Mouse (Mus musculus): ENCODE data around the gene Vezf1. TPM values are rescaled to one million over a fixed set of nuclear protein-coding genes. Genes with fewer than 3 reads are reported as not detected.
A peak's percentile ranks its signal among the peaks of the same experiment; 100 is the strongest.

The Vezf1 gene
- polyA plus RNA-seq, 1 experiment, result 14.2 TPM

GRCm38 (mm10) chr11:88052638-88053037 is 15.4 kb upstream of the Vezf1 start:
- H3K4me1 ChIP-seq (ENCODE audit: control insufficient read depth, insufficient read depth, insufficient read length), result peaks cover 3% of the 10 kb centered on the region; the same call in 1 of the 2 replicates
- no peak overlapping the region for H3K27ac ChIP-seq (ENCODE audit: insufficient read depth, low read length)
- H3K27me3 ChIP-seq (ENCODE audit: control insufficient read depth, insufficient read depth, low read length), result no peaks in the 10 kb centered on the region
- WGBS, result 90% methylated on average over 4 of the region's 4 CpGs
- TF ChIP-seq CTCF (IDR thresholded peaks at IDR 0.05; ENCODE audit: extremely low read depth, insufficient read depth, insufficient read length, insufficient replicate concordance), result no peak
- no peak for TF ChIP-seq POLR2A (IDR thresholded peaks at IDR 0.05; ENCODE audit: low read depth, low read length)
- H3K4me3 ChIP-seq (ENCODE audit: extremely low read depth, insufficient read depth, insufficient read length), result no peak overlapping the region
- H3K36me3 ChIP-seq (ENCODE audit: control insufficient read depth, insufficient read depth, low read length), result peaks cover 13% of the 10 kb centered on the region
- no peak for DNase-seq (ENCODE audit: low read depth in 1 of 2, low spot score in 2 of 2)

- Histone ChIP-seq H3K27ac (ENCODE audit: insufficient read depth, low read length) (no peak overlapping the region), H3K4me3 (ENCODE audit: extremely low read depth, insufficient read depth, insufficient read length) (no peak overlapping the region), H3K36me3 (ENCODE audit: control insufficient read depth, insufficient read depth, low read length) (peaks cover 13% of the 10 kb centered on the region), H3K27me3 (ENCODE audit: control insufficient read depth, insufficient read depth, low read length) (no peaks in the 10 kb centered on the region), H3K4me1 (ENCODE audit: control insufficient read depth, insufficient read depth, insufficient read length) (peaks cover 3% of the 10 kb centered on the region; the same call in 1 of the 2 replicates)
- TF ChIP-seq CTCF (IDR thresholded peaks at IDR 0.05; ENCODE audit: extremely low read depth, insufficient read depth, insufficient read length, insufficient replicate concordance) (no peak), POLR2A (IDR thresholded peaks at IDR 0.05; ENCODE audit: low read depth, low read length) (no peak)
- 73% methylated on average over 3 of the region's 3 CpGs for WGBS
- no peak for DNase-seq (ENCODE audit: low read depth in 1 of 2, low spot score in 2 of 2)
Measured at GRCm38 (mm10) chr11:88053821-88054220, 14.3 kb upstream of the Vezf1 start.

GRCm38 (mm10) chr11:88054589-88054988 is 13.5 kb upstream of the Vezf1 start:
- no peaks in the 10 kb centered on the region for H3K4me1 ChIP-seq (ENCODE audit: control insufficient read depth, insufficient read depth, insufficient read length)
- H3K27me3 ChIP-seq (ENCODE audit: control insufficient read depth, insufficient read depth, low read length), result no peaks in the 10 kb centered on the region
- H3K36me3 ChIP-seq (ENCODE audit: control insufficient read depth, insufficient read depth, low read length), result peaks cover 10% of the 10 kb centered on the region
- peak in 1 of 2 experiments; percentile 54 for DNase-seq (ENCODE audit: low read depth in 1 of 2, low spot score in 2 of 2)
- WGBS, result 58% methylated on average over 1 of the region's 1 CpGs
- no peak overlapping the region for H3K27ac ChIP-seq (ENCODE audit: insufficient read depth, low read length)
- H3K4me3 ChIP-seq (ENCODE audit: extremely low read depth, insufficient read depth, insufficient read length), result no peak overlapping the region
- TF ChIP-seq CTCF (IDR thresholded peaks at IDR 0.05; ENCODE audit: extremely low read depth, insufficient read depth, insufficient read length, insufficient replicate concordance) (no peak), POLR2A (IDR thresholded peaks at IDR 0.05; ENCODE audit: low read depth, low read length) (no peak)

- Histone ChIP-seq H3K4me1 (ENCODE audit: control insufficient read depth, insufficient read depth, insufficient read length) (no peaks in the 10 kb centered on the region), H3K36me3 (ENCODE audit: control insufficient read depth, insufficient read depth, low read length) (peaks cover 8% of the 10 kb centered on the region), H3K4me3 (ENCODE audit: extremely low read depth, insufficient read depth, insufficient read length) (no peak overlapping the region), H3K27ac (ENCODE audit: insufficient read depth, low read length) (no peak overlapping the region), H3K27me3 (ENCODE audit: control insufficient read depth, insufficient read depth, low read length) (no peaks in the 10 kb centered on the region)
- TF ChIP-seq CTCF (IDR thresholded peaks at IDR 0.05; ENCODE audit: extremely low read depth, insufficient read depth, insufficient read length, insufficient replicate concordance) (no peak), POLR2A (IDR thresholded peaks at IDR 0.05; ENCODE audit: low read depth, low read length) (no peak)
- 83% methylated on average over 2 of the region's 2 CpGs for WGBS
- DNase-seq (ENCODE audit: low read depth in 1 of 2, low spot score in 2 of 2), result no peak
Measured at GRCm38 (mm10) chr11:88055777-88056176, 12.3 kb upstream of the Vezf1 start.

- H3K27ac ChIP-seq (ENCODE audit: insufficient read depth, low read length), result no peak overlapping the region
- 80% methylated on average over 2 of the region's 2 CpGs for WGBS
- TF ChIP-seq POLR2A (IDR thresholded peaks at IDR 0.05; ENCODE audit: low read depth, low read length) (no peak), CTCF (IDR thresholded peaks at IDR 0.05; ENCODE audit: extremely low read depth, insufficient read depth, insufficient read length, insufficient replicate concordance) (no peak)
- H3K36me3 ChIP-seq (ENCODE audit: control insufficient read depth, insufficient read depth, low read length), result 0 out of 2 replicates have a peak, but pooled peaks cover 1% of the 10 kb centered on the region
- DNase-seq (ENCODE audit: low read depth in 1 of 2, low spot score in 2 of 2), result no peak
- H3K4me1 ChIP-seq (ENCODE audit: control insufficient read depth, insufficient read depth, insufficient read length), result no peaks in the 10 kb centered on the region
- H3K4me3 ChIP-seq (ENCODE audit: extremely low read depth, insufficient read depth, insufficient read length), result no peak overlapping the region
- H3K27me3 ChIP-seq (ENCODE audit: control insufficient read depth, insufficient read depth, low read length), result no peaks in the 10 kb centered on the region
Measured at GRCm38 (mm10) chr11:88057788-88058187, 10.3 kb upstream of the Vezf1 start.

- TF ChIP-seq CTCF (IDR thresholded peaks at IDR 0.05; ENCODE audit: extremely low read depth, insufficient read depth, insufficient read length, insufficient replicate concordance), result peak; percentile 63; the same call in 1 of the 2 replicates
- no peak for TF ChIP-seq POLR2A (IDR thresholded peaks at IDR 0.05; ENCODE audit: low read depth, low read length)
- DNase-seq (ENCODE audit: low read depth in 1 of 2, low spot score in 2 of 2), result peak in 1 of 2 experiments; percentile 16
- Histone ChIP-seq H3K4me3 (ENCODE audit: extremely low read depth, insufficient read depth, insufficient read length) (no peak overlapping the region), H3K4me1 (ENCODE audit: control insufficient read depth, insufficient read depth, insufficient read length) (no peaks in the 10 kb centered on the region), H3K27me3 (ENCODE audit: control insufficient read depth, insufficient read depth, low read length) (no peaks in the 10 kb centered on the region), H3K36me3 (ENCODE audit: control insufficient read depth, insufficient read depth, low read length) (no peaks in the 10 kb centered on the region), H3K27ac (ENCODE audit: insufficient read depth, low read length) (no peak overlapping the region)
- 52% methylated on average over 2 of the region's 2 CpGs for WGBS
Measured at GRCm38 (mm10) chr11:88059141-88059540, 8.9 kb upstream of the Vezf1 start.

GRCm38 (mm10) chr11:88061892-88062625 is 6.0 kb upstream of the Vezf1 start:
- TF ChIP-seq CTCF (IDR thresholded peaks at IDR 0.05; ENCODE audit: extremely low read depth, insufficient read depth, insufficient read length, insufficient replicate concordance), result peak; percentile 22; the same call in 1 of the 2 replicates
- no peak for TF ChIP-seq POLR2A (IDR thresholded peaks at IDR 0.05; ENCODE audit: low read depth, low read length)
- Histone ChIP-seq H3K27me3 (ENCODE audit: control insufficient read depth, insufficient read depth, low read length) (no peaks in the 10 kb centered on the region), H3K36me3 (ENCODE audit: control insufficient read depth, insufficient read depth, low read length) (no peaks in the 10 kb centered on the region), H3K4me1 (ENCODE audit: control insufficient read depth, insufficient read depth, insufficient read length) (no peaks in the 10 kb centered on the region), H3K27ac (ENCODE audit: insufficient read depth, low read length) (no peak overlapping the region), H3K4me3 (ENCODE audit: extremely low read depth, insufficient read depth, insufficient read length) (no peak overlapping the region)
- DNase-seq (ENCODE audit: low read depth in 1 of 2, low spot score in 2 of 2), result peak in 1 of 2 experiments; percentile 22
- 50% methylated on average over 2 of the region's 2 CpGs for WGBS
